Mouse (Mus musculus) cerebellum, adult 2 months (tissue): ENCODE measurements around the gene Alpl. TPM values are rescaled to one million over a fixed set of nuclear protein-coding genes. Genes with fewer than 3 reads are reported as not detected.

ENCODE experiments used
- DNase-seq, 2 experiments: peaks; one replicate each; pipeline ENCODE4 v3.0.0; 2021
- H3K27ac ChIP-seq: fragments of 200-500 bp; 2 replicates; pipeline ENCODE4 v1.5.1; 2012; ENCODE audit warnings: low read length, control low read depth, inconsistent platforms; ENCODE audit not compliant: insufficient read depth
- H3K27me3 ChIP-seq: fragments of 200-500 bp; 2 replicates; pipeline ENCODE4 v1.6.1; 2012; ENCODE audit warnings: inconsistent platforms, mild to moderate bottlenecking, low read length, moderate library complexity; ENCODE audit not compliant: control insufficient read depth, insufficient read depth
- H3K4me1 ChIP-seq: fragments of 200-500 bp; 2 replicates; pipeline ENCODE4 v1.6.1; 2011; ENCODE audit warnings: low read length; ENCODE audit not compliant: control insufficient read depth, insufficient read depth
- H3K4me3 ChIP-seq: fragments of 200-500 bp; replicated peaks from 2 replicates; pipeline ENCODE3; 2011; ENCODE audit warnings: mild to moderate bottlenecking, low read depth, low read length, control low read depth; ENCODE audit not compliant: insufficient read depth
- CTCF ChIP-seq: fragments of 200-500 bp; IDR thresholded peaks from 2 replicates; pipeline ENCODE4 v1.5.1; 2011; ENCODE audit warnings: low read depth, mild to moderate bottlenecking, control low read depth, low read length, moderate library complexity, borderline replicate concordance; ENCODE audit not compliant: insufficient read depth
- POLR2A ChIP-seq: fragments of 200-500 bp; IDR thresholded peaks from 2 replicates; pipeline ENCODE4 v1.6.1; 2011; ENCODE audit warnings: low read length, control low read depth, borderline replicate concordance; ENCODE audit not compliant: insufficient read depth
- WGBS: fragments of 180-500 bp; shearing (Covaris S2); methylation state at CpG from one replicate; pipeline ENCODE4 v1.1.7; 2018; 5-methylcytosine and 5-hydroxymethylcytosine counted together
- polyA plus RNA-seq: library from polyadenylated mRNA; depleted of rRNA; stranded (reverse); fragments of >200 nt; gene quantifications from 2 replicates; pipeline ENCODE4 v1.2.3, GENCODE M21; 2012

Gene Alpl
- polyA plus RNA-seq, 1 experiment: 10.6 TPM

DNA sequence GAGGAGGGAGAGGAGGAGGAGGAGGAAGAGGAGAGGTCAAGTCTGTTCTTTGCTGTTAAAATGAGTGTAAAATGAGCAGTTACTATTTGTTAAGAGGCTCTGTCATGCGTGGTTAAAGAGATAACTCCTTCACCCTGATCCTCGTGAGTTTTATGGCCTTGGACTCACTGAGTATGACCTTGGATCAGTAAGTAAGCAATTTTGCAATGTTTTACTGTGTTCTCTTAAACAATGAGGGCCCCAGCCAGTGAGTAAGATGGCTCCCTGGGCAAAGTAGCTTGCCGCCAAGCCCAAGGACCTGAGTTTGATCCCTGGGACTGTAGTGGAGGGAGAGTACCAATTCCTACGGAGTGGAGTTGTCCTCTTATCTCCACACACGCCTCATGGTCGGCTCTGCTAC lies 95.2 kb downstream of the Alpl start:
- no peak for DNase-seq
- no peak overlapping the region for H3K27ac ChIP-seq
- peaks cover 62% of the 10 kb centered on the region for H3K4me1 ChIP-seq
- WGBS: 67% methylated on average over 6 of the region's 6 CpGs
- no peak overlapping the region for H3K4me3 ChIP-seq
- H3K27me3 ChIP-seq: no peaks in the 10 kb centered on the region
- TF ChIP-seq POLR2A (no peak), CTCF (no peak)

DNA sequence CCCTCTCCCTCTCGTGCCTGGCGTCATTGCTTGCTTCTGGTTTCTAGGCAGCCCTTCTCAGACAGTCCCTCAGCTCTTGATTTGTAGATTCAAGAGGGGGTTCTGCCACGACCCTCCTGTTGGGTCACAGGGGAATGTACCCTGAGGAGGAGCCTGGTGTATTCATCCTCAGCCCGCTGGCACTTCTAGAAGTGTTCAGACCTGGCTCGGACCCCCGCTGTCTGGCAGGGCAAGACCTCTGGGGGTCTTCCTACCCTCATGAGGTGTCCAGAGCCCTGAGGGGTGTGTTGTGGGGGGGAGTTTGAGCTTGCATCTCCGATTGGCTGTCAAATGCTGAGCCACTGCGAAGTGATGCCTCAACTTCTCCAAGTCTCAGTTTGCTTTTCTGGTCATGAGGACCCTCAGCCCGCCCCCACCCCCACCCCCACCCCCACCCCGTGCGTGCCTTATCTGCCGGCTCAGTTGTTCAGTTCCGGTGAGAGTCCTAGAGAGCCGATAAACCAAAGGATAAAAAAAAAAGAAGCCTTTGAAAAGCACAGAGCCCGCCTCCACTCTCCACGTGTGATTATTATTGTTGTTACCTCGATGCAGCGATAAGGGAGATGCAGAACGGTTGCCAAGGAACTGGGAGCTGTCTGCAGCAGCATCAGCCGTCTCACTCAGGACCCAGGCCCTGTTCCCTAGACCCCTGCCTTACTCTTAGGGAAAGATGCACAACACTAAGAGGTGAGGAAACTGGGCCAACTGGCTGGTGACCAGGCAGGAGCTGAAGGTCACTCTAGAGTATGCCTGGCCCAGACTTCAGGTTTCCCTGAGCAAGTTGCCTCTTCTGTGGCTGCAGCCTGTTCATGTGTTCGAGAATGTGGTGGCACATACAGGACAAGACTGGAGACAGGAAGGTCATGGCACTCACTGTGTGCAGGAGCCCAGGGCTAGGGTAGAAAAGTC lies 96.6 kb downstream of the Alpl start:
- Histone ChIP-seq H3K4me3 (no peak overlapping the region), H3K27me3 (no peaks in the 10 kb centered on the region), H3K4me1 (peaks cover 58% of the 10 kb centered on the region), H3K27ac (peak overlapping the region; percentile 90)
- WGBS: 39% methylated on average over 21 of the region's 21 CpGs
- TF ChIP-seq CTCF (no peak), POLR2A (no peak)
- DNase-seq: peak in 1 of 2 experiments; percentile 51

DNA sequence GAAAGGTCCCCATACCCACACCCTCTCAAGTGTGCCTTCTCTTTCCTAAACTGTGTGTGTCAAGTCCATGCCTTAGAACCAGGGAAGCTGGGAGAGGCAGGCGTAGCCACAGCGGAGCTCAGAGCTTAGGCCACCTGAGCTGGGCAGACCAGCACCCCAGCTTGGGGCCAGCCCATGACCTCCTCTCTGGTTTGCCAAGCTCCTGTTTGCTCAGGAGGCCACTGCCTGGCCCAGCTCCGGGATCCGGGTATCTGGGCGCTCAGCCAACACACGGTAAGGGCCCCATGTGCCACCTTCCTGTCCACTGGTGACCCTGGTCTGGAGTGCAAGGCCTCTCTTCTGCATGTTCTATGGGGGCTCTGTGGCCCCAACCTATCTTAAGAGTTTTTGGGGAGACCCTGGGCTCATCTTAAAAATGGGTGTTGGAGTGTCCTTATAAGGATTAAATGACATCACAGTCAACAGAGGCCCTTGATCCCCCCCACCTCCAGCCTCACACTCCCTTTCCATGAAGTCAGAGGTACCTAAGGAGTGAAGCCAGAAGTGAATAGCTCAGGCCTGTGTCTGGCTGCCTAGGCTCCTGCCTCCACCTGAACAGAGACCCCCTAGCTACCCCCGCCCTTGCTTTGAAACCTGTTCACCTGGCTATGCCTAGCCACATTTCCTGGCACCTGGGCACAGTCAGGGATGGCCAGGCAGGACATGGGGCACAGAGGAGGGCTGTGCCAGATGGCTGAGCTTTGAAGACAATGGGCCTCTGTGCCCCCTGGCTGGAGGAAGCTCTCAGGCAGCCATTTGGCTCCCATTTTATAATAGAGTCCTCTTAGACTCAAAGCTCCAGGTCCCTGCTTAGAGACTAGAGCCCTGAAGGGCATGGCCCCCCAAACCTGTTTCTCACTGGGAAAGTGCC lies 97.9 kb downstream of the Alpl start:
- peak; percentile 82 to 84 for DNase-seq
- H3K27ac ChIP-seq: peak overlapping the region; percentile 90
- 13% methylated on average over 7 of the region's 7 CpGs for whole genome bisulfite sequencing
- TF ChIP-seq CTCF (no peak), POLR2A (no peak)
- no peaks in the 10 kb centered on the region for H3K27me3 ChIP-seq
- peaks cover 55% of the 10 kb centered on the region for H3K4me1 ChIP-seq
- no peak overlapping the region for H3K4me3 ChIP-seq

DNA sequence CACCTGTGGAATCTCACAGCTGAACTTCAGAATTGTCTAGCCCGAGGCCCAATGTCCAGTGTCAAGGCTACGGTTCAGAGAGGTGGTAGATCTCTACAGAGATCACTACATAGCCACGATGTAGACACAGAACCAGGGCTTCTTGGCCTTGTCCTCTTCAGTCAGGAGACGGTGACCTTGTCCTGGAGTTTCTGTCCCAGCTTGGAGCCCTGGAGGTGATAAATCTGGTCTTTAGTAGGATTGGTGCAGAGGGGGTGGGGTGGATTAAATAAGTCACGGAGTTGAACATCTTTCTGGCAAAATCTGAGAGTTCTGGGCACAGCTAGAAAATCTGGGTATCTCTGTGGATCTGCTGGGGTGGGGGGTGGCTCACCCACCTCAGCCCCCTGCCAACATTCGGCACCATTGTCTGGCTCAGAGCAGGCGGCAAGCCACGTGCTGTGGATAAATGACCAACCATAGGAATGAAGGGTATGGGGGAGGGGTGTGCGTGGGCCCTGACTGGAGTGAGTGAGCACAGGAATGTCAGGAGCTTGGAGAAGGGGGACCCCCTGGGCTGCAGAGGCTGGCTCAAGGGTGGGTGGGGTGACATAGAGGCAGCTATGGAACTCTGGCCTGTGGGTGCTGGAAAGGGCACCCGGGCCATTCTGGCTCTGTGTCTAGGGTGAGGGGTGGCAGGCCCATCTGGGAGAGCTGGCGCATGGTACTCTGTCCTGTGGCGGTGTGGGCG lies 98.9 kb downstream of the Alpl start:
- no peak overlapping the region for H3K4me3 ChIP-seq
- TF ChIP-seq POLR2A (no peak), CTCF (no peak)
- peaks cover 52% of the 10 kb centered on the region for H3K4me1 ChIP-seq
- H3K27me3 ChIP-seq: no peaks in the 10 kb centered on the region
- 40% methylated on average over 13 of the region's 13 CpGs for WGBS
- peak overlapping the region; percentile 90 for H3K27ac ChIP-seq
- no peak for DNase-seq

DNA sequence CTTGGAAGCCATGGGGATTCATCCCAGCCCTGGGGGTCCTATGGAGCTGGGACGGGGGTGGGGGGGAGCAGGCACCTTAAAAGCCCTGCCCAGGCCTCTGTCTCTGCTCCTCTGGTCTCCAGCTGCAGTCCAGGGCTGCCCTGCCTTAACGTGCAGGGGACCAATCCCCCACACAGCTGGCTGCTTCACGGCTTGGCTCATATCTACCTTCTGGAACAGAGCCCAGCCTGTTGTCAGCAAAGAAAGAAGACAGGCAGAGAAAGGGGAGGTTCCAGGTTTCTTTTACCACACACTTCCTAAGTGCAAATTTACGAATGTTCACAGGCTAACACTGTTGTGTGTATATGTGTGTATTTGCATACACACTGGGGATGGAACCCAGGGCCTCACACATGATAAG lies 100.3 kb downstream of the Alpl start:
- no peak overlapping the region for H3K4me3 ChIP-seq
- TF ChIP-seq POLR2A: no peak
- no peak for TF ChIP-seq CTCF
- H3K4me1 ChIP-seq: peaks cover 46% of the 10 kb centered on the region
- no peaks in the 10 kb centered on the region for H3K27me3 ChIP-seq
- no peak overlapping the region for H3K27ac ChIP-seq
- DNase-seq: no peak
- WGBS: 18% methylated on average over 4 of the region's 4 CpGs

GRCm38 (mm10) chr4:137695300-137695699 lies 100.9 kb downstream of the Alpl start:
- H3K27me3 ChIP-seq: no peaks in the 10 kb centered on the region
- no peak overlapping the region for H3K4me3 ChIP-seq
- DNase-seq: no peak
- TF ChIP-seq CTCF: no peak
- no peak for TF ChIP-seq POLR2A
- 67% methylated on average over 8 of the region's 8 CpGs for WGBS
- H3K4me1 ChIP-seq: peaks cover 43% of the 10 kb centered on the region
- H3K27ac ChIP-seq: no peak overlapping the region
